Mouse (Mus musculus): ENCODE measurements at regions not wholly inside any gene's neighbourhood (a gene's known extent, or its start where the extent isn't known, plus 50 kb on each side); places are given as distances from the start of the nearest gene placed in this dataset.
A peak's percentile ranks its signal among the peaks of the same experiment; 100 is the strongest.

DNA sequence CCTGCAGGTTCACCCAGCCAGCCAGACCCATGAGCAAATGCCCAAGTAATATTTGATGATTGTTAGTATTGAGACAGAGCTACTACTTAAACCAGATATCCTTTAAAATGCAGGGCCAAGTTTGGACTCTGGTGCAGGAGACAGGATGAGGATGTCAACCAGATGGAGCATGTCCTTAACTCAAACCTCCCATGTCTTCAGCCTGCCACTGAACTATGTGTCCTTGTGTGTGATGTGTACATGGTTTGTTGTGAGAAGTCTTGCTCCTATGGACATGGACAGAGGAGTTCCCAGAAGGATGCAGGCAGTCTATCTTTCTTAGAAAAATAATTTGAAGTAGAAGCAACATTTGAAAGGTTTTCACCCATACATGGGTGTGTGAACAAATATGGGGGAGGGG is 120.4 kb upstream of the Gm21897 start:
- Histone ChIP-seq H3K36me3 (ENCODE audit: control insufficient read depth, insufficient read depth, low read length) (no peaks in the 10 kb centered on the region), H3K4me3 (replicated peaks; ENCODE audit: low read length) (no peak overlapping the region), H3K4me2 (replicated peaks; ENCODE audit: low read depth, low read length, severe bottlenecking) (no peak overlapping the region), H3K9ac (ENCODE audit: low read depth, low read length, severe bottlenecking) (no peak overlapping the region), H3K9me3 (ENCODE audit: control insufficient read depth, low read length) (no peaks in the 10 kb centered on the region), H3K4me1 (ENCODE audit: control insufficient read depth, insufficient read depth, low read length) (peaks cover 30% of the 10 kb centered on the region), H3K27ac (replicated peaks; ENCODE audit: low read depth, low read length) (no peak overlapping the region), H3K27me3 (ENCODE audit: control insufficient read depth, insufficient read depth, low read length) (no peaks in the 10 kb centered on the region)
- ATAC-seq (ENCODE audit: low FRiP score, low read depth): no peak
- TF ChIP-seq POLR2A (IDR thresholded peaks at IDR 0.05; ENCODE audit: borderline replicate concordance, extremely low read depth, insufficient read depth, insufficient read length): no peak
- DNase-seq (ENCODE audit: low spot score): no peak

DNA sequence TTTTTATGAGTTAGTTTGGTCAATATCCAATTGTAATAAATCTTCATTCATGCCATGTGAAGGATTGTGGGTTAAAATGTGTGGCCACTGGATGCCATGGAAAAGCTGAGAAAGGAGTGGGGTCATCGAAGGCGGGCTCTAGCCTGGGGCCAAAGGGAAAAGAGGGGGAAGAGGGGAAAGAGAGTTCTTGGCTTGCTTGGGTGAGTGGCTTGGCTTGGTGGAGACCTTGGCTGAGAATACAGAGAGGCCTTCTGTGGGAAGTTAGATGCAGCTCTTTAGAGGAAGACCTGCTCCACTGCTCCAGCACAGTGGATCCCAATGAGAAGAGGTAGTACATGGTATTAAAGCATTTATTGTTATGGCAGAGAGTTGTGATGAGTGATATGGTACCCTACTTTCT is 101.3 kb upstream of the Gm21897 start:
- ATAC-seq (ENCODE audit: low FRiP score, low read depth): no peak
- H3K36me3 ChIP-seq (ENCODE audit: control insufficient read depth, insufficient read depth, low read length): no peaks in the 10 kb centered on the region

DNA sequence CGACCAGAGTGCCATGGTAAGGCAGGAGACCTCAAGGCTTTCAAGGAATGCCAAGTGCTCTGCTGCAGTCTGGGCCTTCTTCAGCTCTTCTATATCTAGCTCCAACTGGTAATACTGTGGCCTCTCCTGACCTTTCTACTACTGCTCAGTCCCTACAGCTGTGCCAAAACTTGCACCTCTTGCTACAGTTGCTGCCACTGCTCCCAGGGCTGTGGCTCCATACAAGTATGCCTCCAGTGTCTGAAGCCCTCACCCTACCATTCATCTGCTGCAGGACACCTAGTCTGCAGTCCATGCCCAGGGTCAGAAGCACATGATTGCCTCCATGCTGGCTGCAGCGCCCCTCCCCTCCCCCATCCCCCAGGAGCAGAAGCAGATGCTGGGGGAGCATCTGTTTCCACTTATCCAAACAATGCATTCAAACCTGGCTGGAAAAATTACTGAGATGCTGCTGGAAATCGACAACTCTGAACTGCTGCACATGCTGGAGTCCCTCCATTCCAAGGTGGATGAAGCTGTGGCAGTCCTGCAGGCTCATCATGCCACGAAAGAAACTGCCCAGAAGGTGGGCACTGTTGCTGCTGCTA is 96.2 kb upstream of the Gm21897 start:
- no peak for TF ChIP-seq POLR2A (IDR thresholded peaks at IDR 0.05; ENCODE audit: borderline replicate concordance, extremely low read depth, insufficient read depth, insufficient read length)
- DNase-seq (ENCODE audit: low spot score) (peak; percentile 49), ATAC-seq (ENCODE audit: low FRiP score, low read depth) (peak; percentile 72; the same call in 1 of the 2 replicates)
- no peaks in the 10 kb centered on the region for H3K36me3 ChIP-seq (ENCODE audit: control insufficient read depth, insufficient read depth, low read length)
- H3K9ac ChIP-seq (ENCODE audit: low read depth, low read length, severe bottlenecking): no peak overlapping the region
- no peak overlapping the region for H3K4me2 ChIP-seq (replicated peaks; ENCODE audit: low read depth, low read length, severe bottlenecking)
- no peaks in the 10 kb centered on the region for H3K9me3 ChIP-seq (ENCODE audit: control insufficient read depth, low read length)
- H3K27me3 ChIP-seq (ENCODE audit: control insufficient read depth, insufficient read depth, low read length): no peaks in the 10 kb centered on the region
- 38% methylated on average over 4 of the region's 4 CpGs for WGBS
- H3K4me1 ChIP-seq (ENCODE audit: control insufficient read depth, insufficient read depth, low read length): peaks cover 6% of the 10 kb centered on the region
- no peak overlapping the region for H3K4me3 ChIP-seq (replicated peaks; ENCODE audit: low read length)
- H3K27ac ChIP-seq (replicated peaks; ENCODE audit: low read depth, low read length): peak overlapping the region; percentile 58; the same call in 1 of the 2 replicates

More for the DNA sequence above, 101.3 kb upstream of the Gm21897 start:
- TF ChIP-seq POLR2A (IDR thresholded peaks at IDR 0.05; ENCODE audit: borderline replicate concordance, extremely low read depth, insufficient read depth, insufficient read length): no peak
- Histone ChIP-seq H3K4me3 (replicated peaks; ENCODE audit: low read length) (no peak overlapping the region), H3K27me3 (ENCODE audit: control insufficient read depth, insufficient read depth, low read length) (no peaks in the 10 kb centered on the region), H3K27ac (replicated peaks; ENCODE audit: low read depth, low read length) (no peak overlapping the region), H3K4me1 (ENCODE audit: control insufficient read depth, insufficient read depth, low read length) (peaks cover 2% of the 10 kb centered on the region), H3K9me3 (ENCODE audit: control insufficient read depth, low read length) (no peaks in the 10 kb centered on the region), H3K9ac (ENCODE audit: low read depth, low read length, severe bottlenecking) (no peak overlapping the region), H3K4me2 (replicated peaks; ENCODE audit: low read depth, low read length, severe bottlenecking) (no peak overlapping the region)
- no peak for DNase-seq (ENCODE audit: low spot score)
- 89% methylated on average over 2 of the region's 2 CpGs for WGBS

DNA sequence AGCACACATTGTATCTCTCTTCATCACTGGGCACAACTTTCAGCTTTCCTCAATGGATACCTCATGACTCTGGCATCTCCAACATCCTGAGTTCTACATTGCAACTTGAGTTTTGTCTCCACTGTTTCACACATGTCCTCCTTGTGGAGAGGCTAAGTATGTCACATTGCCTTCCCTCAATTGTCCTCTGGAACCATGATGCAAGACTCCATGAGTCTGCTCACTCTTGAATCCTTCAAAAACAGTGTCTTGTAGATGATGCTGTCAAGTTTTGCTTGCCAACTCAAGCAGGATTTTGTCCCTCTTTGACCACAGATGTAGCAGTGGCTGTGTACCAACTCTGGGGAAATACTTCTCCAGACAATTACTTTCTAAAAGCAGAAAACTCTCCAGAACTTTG is 79.4 kb upstream of the Gm21897 start:
- no peak for TF ChIP-seq POLR2A (IDR thresholded peaks at IDR 0.05; ENCODE audit: borderline replicate concordance, extremely low read depth, insufficient read depth, insufficient read length)
- H3K36me3 ChIP-seq (ENCODE audit: control insufficient read depth, insufficient read depth, low read length): no peaks in the 10 kb centered on the region
- no peaks in the 10 kb centered on the region for H3K27me3 ChIP-seq (ENCODE audit: control insufficient read depth, insufficient read depth, low read length)
- H3K27ac ChIP-seq (replicated peaks; ENCODE audit: low read depth, low read length): no peak overlapping the region
- ATAC-seq (ENCODE audit: low FRiP score, low read depth) (no peak), DNase-seq (ENCODE audit: low spot score) (no peak)
- H3K9me3 ChIP-seq (ENCODE audit: control insufficient read depth, low read length): no peaks in the 10 kb centered on the region
- no peak overlapping the region for H3K4me2 ChIP-seq (replicated peaks; ENCODE audit: low read depth, low read length, severe bottlenecking)
- H3K4me1 ChIP-seq (ENCODE audit: control insufficient read depth, insufficient read depth, low read length): no peaks in the 10 kb centered on the region
- H3K9ac ChIP-seq (ENCODE audit: low read depth, low read length, severe bottlenecking): no peak overlapping the region
- H3K4me3 ChIP-seq (replicated peaks; ENCODE audit: low read length): no peak overlapping the region

DNA sequence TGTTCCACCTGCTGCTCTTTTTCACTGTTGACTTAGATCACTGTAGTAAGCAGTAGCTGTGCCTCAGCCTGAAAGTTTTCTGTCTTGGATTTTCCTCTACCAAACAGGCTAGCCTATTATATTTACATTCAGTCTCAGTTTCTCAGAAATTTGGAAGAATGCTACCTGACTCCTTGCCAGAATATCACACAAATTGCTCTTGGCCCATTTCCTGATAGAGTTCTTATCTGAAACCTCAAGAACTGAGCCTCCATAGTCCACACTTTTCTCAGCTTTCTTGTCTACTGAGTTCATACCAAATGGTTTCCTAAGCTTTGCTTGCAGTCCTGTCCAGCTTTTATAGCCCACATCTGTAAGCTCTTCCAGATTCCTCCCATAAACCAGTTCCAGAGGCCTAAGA is 78.8 kb upstream of the Gm21897 start:
- no peak for ATAC-seq (ENCODE audit: low FRiP score, low read depth)
- TF ChIP-seq POLR2A (IDR thresholded peaks at IDR 0.05; ENCODE audit: borderline replicate concordance, extremely low read depth, insufficient read depth, insufficient read length): no peak
- Histone ChIP-seq H3K9me3 (ENCODE audit: control insufficient read depth, low read length) (no peaks in the 10 kb centered on the region), H3K27me3 (ENCODE audit: control insufficient read depth, insufficient read depth, low read length) (no peaks in the 10 kb centered on the region), H3K27ac (replicated peaks; ENCODE audit: low read depth, low read length) (peak overlapping the region; percentile 50; the same call in 1 of the 2 replicates), H3K4me1 (ENCODE audit: control insufficient read depth, insufficient read depth, low read length) (no peaks in the 10 kb centered on the region), H3K9ac (ENCODE audit: low read depth, low read length, severe bottlenecking) (no peak overlapping the region), H3K4me3 (replicated peaks; ENCODE audit: low read length) (no peak overlapping the region), H3K36me3 (ENCODE audit: control insufficient read depth, insufficient read depth, low read length) (no peaks in the 10 kb centered on the region), H3K4me2 (replicated peaks; ENCODE audit: low read depth, low read length, severe bottlenecking) (no peak overlapping the region)
- DNase-seq (ENCODE audit: low spot score): peak; percentile 30

DNA sequence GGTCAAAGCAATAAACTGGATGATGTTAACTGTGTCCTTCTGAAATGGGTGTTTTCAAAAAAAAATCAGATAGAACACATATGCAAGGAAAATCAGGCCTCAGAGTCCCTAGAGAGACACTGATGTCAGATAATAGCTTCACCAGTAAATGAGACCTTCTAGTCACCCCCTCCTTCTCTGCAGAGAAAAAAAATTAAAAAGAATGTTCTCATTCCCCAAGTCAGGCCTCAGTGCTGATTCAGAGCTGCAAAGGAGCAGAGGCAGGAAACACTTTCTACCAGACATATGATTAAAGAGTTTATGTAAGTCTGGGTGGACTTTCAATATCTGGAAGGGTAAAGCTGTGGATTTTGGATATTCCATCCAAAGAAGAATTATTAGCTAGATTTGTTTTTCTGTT is 67.1 kb upstream of the Gm21897 start:
- no peak overlapping the region for H3K4me2 ChIP-seq (replicated peaks; ENCODE audit: low read depth, low read length, severe bottlenecking)
- peaks cover 10% of the 10 kb centered on the region; the same call in 1 of the 2 replicates for H3K4me1 ChIP-seq (ENCODE audit: control insufficient read depth, insufficient read depth, low read length)
- no peaks in the 10 kb centered on the region for H3K27me3 ChIP-seq (ENCODE audit: control insufficient read depth, insufficient read depth, low read length)
- H3K9ac ChIP-seq (ENCODE audit: low read depth, low read length, severe bottlenecking): no peak overlapping the region
- no peak for TF ChIP-seq POLR2A (IDR thresholded peaks at IDR 0.05; ENCODE audit: borderline replicate concordance, extremely low read depth, insufficient read depth, insufficient read length)
- H3K27ac ChIP-seq (replicated peaks; ENCODE audit: low read depth, low read length): no peak overlapping the region
- ATAC-seq (ENCODE audit: low FRiP score, low read depth): no peak
- no peak overlapping the region for H3K4me3 ChIP-seq (replicated peaks; ENCODE audit: low read length)
- H3K36me3 ChIP-seq (ENCODE audit: control insufficient read depth, insufficient read depth, low read length): no peaks in the 10 kb centered on the region
- DNase-seq (ENCODE audit: low spot score): no peak
- H3K9me3 ChIP-seq (ENCODE audit: control insufficient read depth, low read length): no peaks in the 10 kb centered on the region
